Mouse (Mus musculus) heart, embryonic 10.5 days (tissue): Measurements from ENCODE around the gene Zfp644. TPM values are rescaled to one million over a fixed set of nuclear protein-coding genes. Genes with fewer than 3 reads are reported as not detected.

Experiments
- DNase-seq: peaks from one replicate; pipeline ENCODE4 v3.0.0-alpha.2; 2017; ENCODE audit warnings: low spot score
- H3K27ac ChIP-seq: fragments of 300-500 bp; sonication (generic); 2 replicates; pipeline ENCODE4 v1.5.1; 2016; ENCODE audit warnings: mild to moderate bottlenecking
- H3K27me3 ChIP-seq: fragments of 300-500 bp; sonication (generic); 2 replicates; pipeline ENCODE4 v1.6.1; 2016; ENCODE audit warnings: mild to moderate bottlenecking; ENCODE audit not compliant: poor library complexity, insufficient read depth, severe bottlenecking
- H3K36me3 ChIP-seq: fragments of 300-500 bp; sonication (generic); 2 replicates; pipeline ENCODE4 v1.6.1; 2016; ENCODE audit warnings: mild to moderate bottlenecking, moderate library complexity
- H3K4me1 ChIP-seq: fragments of 300-500 bp; sonication (generic); 2 replicates; pipeline ENCODE4 v1.6.1; 2016; ENCODE audit warnings: mild to moderate bottlenecking
- H3K4me3 ChIP-seq: fragments of 300-500 bp; sonication (generic); 2 replicates; pipeline ENCODE4 v1.5.1; 2016; ENCODE audit warnings: mild to moderate bottlenecking, moderate library complexity
- H3K9me3 ChIP-seq: fragments of 300-500 bp; sonication (generic); 2 replicates; pipeline ENCODE4 v1.6.1; 2016; ENCODE audit warnings: mild to moderate bottlenecking, moderate library complexity
- WGBS: fragments of 180-500 bp; shearing (Covaris S2); methylation state at CpG from one replicate; pipeline ENCODE4 v1.1.7; 2016; 5-methylcytosine and 5-hydroxymethylcytosine counted together
- polyA plus RNA-seq: library from polyadenylated mRNA; unstranded; fragments of >200 nt; fragmentation: Nextera tagmentation; extraction: Ambion mirVana; gene quantifications from 2 replicates; pipeline ENCODE4 v1.2.1, GENCODE M21; 2016

The Zfp644 gene
- polyA plus RNA-seq, 1 experiment from 2014 or later = 58.6 TPM

DNA sequence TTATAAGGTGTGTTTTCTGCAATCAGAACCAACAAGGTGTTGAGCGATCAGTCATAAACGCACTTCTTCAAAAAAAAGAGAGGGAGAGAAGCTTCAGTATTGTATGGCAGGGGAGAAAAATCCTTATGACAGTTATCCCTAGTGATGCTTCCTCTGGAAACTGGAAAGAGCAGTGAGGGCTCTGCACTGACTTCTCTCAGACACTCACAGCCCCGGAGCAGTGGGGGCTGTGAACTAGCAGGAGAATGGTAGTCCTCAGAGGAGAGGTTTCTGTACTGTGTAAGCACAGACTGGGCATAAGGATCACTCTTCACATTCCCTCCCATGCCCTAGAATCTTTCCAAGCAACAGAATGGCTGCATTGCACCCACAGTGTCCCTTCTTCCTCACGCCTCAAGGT is 122.0 kb downstream of the Zfp644 start:
- H3K9me3 ChIP-seq = no peaks in the 10 kb centered on the region
- H3K4me1 ChIP-seq = peaks cover 12% of the 10 kb centered on the region; the same call in 1 of the 2 replicates
- no peaks in the 10 kb centered on the region for H3K36me3 ChIP-seq
- H3K27me3 ChIP-seq = peaks cover 33% of the 10 kb centered on the region; the same call in 1 of the 2 replicates
- peak overlapping the region; percentile 73 for H3K4me3 ChIP-seq
- no peak overlapping the region for H3K27ac ChIP-seq
- no peak for DNase-seq
- 18% methylated on average over 4 of the region's 4 CpGs for WGBS

DNA sequence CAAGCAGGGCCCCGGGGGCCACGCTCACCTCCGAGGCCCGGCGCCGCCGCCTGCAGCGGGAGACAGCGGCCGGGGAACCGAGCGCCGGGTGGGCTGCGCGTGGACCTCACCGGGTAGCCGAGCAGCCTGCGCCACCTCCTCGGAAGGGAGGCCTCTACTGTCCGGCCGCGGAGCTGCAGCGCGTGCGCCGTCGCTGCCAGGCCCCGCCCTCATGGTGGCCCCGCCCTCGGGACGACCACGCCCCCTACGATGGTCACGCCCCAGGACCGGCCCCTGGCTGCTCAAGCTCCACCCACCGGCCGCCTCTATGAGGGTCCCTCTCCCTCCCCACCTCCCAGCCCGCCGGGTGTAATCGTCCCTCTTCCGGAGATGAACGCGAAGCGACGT is 122.5 kb downstream of the Zfp644 start:
- Histone ChIP-seq H3K27ac (peak overlapping the region; percentile 77), H3K4me3 (peak overlapping the region; percentile 73), H3K9me3 (no peaks in the 10 kb centered on the region), H3K36me3 (no peaks in the 10 kb centered on the region), H3K27me3 (peaks cover 33% of the 10 kb centered on the region; the same call in 1 of the 2 replicates), H3K4me1 (peaks cover 12% of the 10 kb centered on the region; the same call in 1 of the 2 replicates)
- peak; percentile 93 for DNase-seq
- WGBS = under 1% methylated on average over 44 of the region's 45 CpGs

DNA sequence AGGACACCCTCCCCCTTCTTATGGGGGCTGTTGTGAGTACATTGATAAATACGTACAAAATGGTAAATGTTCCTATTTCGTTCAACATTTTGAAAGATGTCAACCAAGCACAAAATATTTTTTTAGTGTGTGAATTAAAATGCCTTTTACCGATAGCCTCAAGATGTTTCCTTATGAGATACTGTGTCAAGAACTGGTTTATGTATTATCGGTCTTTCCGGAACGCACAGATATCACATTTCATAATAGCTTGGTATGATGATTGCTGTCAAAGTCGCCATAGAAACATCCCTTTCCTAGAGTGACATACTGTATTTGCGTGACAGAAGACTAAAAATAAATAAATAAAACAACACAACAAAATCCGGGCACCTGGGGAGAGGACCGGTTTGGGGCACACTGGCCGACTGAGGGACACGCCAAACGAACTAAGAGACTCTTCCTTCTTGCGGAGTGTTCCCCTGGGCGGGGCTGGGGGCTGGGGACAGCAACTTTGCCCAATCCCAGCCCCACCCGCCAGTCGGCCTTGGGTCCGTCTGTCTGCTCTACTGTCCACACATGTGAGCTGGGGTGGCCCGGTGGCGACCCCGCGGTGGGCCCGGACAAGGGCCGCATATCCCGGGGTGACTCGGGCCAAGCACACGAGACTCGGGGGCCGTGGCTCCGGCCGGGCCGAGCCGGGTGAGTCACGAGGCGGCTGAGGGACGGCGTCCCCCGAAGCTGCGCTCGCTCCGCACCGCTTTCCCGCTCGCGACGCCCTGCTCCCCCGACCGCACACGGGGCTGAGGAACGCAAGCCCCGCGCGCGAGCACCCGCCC is 123.1 kb downstream of the Zfp644 start:
- Histone ChIP-seq H3K4me3 (peak overlapping the region; percentile 73), H3K9me3 (no peaks in the 10 kb centered on the region), H3K36me3 (no peaks in the 10 kb centered on the region), H3K4me1 (peaks cover 12% of the 10 kb centered on the region; the same call in 1 of the 2 replicates), H3K27ac (peak overlapping the region; percentile 77), H3K27me3 (peaks cover 36% of the 10 kb centered on the region)
- 5% methylated on average over 55 of the region's 55 CpGs for WGBS
- no peak for DNase-seq

Other genes starting within 250 kb of the Zfp644 start
- not detected in 2 replicates for gene Barhl2, start 239.1 kb downstream of the Zfp644 start, polyA plus RNA-seq
- gene Gm17304, start 88.2 kb downstream of the Zfp644 start, polyA plus RNA-seq = not detected in 2 replicates
- 1.4 TPM in 2 replicates for gene Hfm1, start 229.0 kb upstream of the Zfp644 start, polyA plus RNA-seq